Mouse (Mus musculus) adrenal gland, adult 2 months (tissue): Measurements from ENCODE around the gene Dnlz. TPM values are rescaled to one million over a fixed set of nuclear protein-coding genes. Genes with fewer than 3 reads are reported as not detected.
A peak's percentile ranks its signal among the peaks of the same experiment; 100 is the strongest.

Experiments
- DNase-seq: peaks from one replicate; pipeline ENCODE4 v3.0.0; 2021
- polyA plus RNA-seq: library from polyadenylated mRNA; depleted of rRNA; stranded (reverse); fragments of >200 nt; gene quantifications from 2 replicates; pipeline ENCODE4 v1.2.3, GENCODE M21; 2012; rRNA removed
- total RNA-seq, 2 experiments: library from RNA; stranded (reverse); gene quantifications; 2 replicates each; pipeline ENCODE4 v1.2.3; 2021

The Dnlz gene
- total and polyA plus RNA-seq, 3 experiments: 20.6 to 31.1 (median 25.6) TPM

DNA sequence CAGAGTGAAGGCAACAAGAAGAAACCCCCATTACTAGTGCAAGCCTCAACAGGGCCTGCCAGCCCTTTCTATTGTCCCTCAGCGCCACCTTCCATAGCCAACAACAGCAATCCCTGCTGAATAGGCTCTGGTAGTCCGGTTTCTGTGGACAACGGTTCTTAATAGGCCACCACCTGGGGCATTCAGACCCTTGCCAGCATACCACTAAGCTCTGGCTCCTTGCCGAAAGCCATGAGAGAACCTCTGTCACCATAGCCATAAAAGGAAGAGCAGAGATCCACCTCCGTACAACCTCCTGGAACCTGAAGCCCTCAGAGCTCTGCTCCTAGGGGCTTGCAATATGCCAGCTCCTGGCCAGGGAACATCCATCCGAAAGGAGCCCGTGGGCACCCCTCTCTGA, 52.6 kb downstream of the Dnlz start:
- no peak for DNase-seq

DNA sequence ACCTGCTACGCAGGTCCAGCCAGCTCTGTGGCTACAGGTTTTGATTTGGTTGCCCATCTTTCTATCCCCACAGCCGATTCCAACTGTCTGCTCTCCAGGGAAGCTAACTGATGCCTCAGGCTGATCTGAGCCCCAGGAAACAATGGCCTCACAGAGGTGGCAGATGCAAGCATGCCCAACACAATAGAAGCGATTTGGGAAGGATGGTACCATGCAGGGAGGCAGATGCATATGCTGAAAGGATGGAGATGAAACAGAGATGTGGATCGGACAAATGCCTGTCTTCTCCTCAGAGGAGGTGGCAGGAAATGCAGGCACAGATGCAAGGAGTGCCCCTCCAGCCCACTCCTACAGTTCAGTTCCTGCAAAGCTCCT, 53.1 kb downstream of the Dnlz start:
- DNase-seq: no peak

DNA sequence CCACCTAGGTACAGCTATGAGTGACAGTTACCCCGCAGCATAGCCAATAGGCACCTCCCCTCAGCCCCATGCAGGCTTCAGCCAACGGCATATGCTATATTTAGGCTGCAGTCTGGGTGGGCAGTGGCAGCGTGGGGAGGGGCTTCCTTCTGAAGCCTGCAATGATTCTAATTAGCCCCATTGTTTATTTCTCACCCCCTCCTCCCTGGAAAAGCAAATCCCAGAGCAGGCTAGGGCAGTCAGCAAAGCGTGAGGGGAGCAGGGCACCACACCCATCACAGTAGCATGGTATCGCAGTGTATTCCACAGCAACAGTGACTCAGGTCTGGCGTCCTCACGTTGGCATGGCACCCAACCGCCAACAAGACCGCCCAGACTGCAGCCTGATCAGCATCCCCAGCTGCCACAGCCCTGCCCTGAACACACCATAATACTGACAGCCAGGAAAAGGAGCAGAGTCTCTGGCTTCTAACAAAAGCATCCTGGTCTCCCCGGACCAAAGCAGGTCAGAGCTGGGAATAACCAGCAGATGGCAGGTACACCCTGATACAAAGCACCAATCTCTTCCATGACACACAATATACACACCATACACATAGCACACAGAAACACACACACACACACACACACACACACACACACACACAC, 53.6 kb downstream of the Dnlz start:
- DNase-seq: peak; percentile 59

Other genes starting within 250 kb of the Dnlz start
- gene Nacc2, start 228.9 kb downstream of the Dnlz start, total RNA-seq: 10 to 100 TPM; 36.1 to 52.3 TPM
- 69.8 and 94.3 TPM in 2 replicates for gene Nacc2, start 228.9 kb downstream of the Dnlz start, polyA plus RNA-seq
- gene Lhx3, start 143.8 kb downstream of the Dnlz start, total RNA-seq: 1 to 10 TPM in 1 of 2 experiments, not detected in 1; 2.6 TPM
- gene Lhx3, start 143.8 kb downstream of the Dnlz start, polyA plus RNA-seq: 0.84 and 1.4 TPM in 2 replicates
- 10 to 100 TPM; 16.6 to 22.5 TPM for gene Qsox2, start 114.6 kb downstream of the Dnlz start, total RNA-seq
- gene Qsox2, start 114.6 kb downstream of the Dnlz start, polyA plus RNA-seq: 24.3 and 25.4 TPM in 2 replicates
- 1 to 10 TPM in 1 of 2 experiments, under 1 TPM in 1; 0.58 to 1.0 TPM for gene Ccdc187, start 57.6 kb downstream of the Dnlz start, total RNA-seq
- gene Ccdc187, start 57.6 kb downstream of the Dnlz start, polyA plus RNA-seq: 0.51 and 0.83 TPM in 2 replicates
- 10 to 100 TPM in 1 of 2 experiments, 1 to 10 TPM in 1; 9.4 to 14.9 TPM for gene Gpsm1, start 36.6 kb downstream of the Dnlz start, total RNA-seq
- 20.0 and 24.1 TPM in 2 replicates for gene Gpsm1, start 36.6 kb downstream of the Dnlz start, polyA plus RNA-seq
- gene Card9, start 8.8 kb upstream of the Dnlz start, total RNA-seq: 1 to 10 TPM; 1.3 to 1.7 TPM
- gene Card9, start 8.8 kb upstream of the Dnlz start, polyA plus RNA-seq: 4.9 and 5.0 TPM in 2 replicates
- gene Snapc4, start 28.5 kb upstream of the Dnlz start, total RNA-seq: 10 to 100 TPM; 19.1 to 23.3 TPM
- 42.8 and 55.3 TPM in 2 replicates for gene Snapc4, start 28.5 kb upstream of the Dnlz start, polyA plus RNA-seq
- 100 to 1,000 TPM in 1 of 2 experiments, 10 to 100 TPM in 1; 95.6 to 121 TPM for gene Entr1, start 37.2 kb upstream of the Dnlz start, total RNA-seq
- 93.3 TPM in 2 replicates for gene Entr1, start 37.2 kb upstream of the Dnlz start, polyA plus RNA-seq
- gene Pmpca, start 37.2 kb upstream of the Dnlz start, total RNA-seq: 100 to 1,000 TPM; 144 to 148 TPM
- 50.1 and 79.3 TPM in 2 replicates for gene Pmpca, start 37.2 kb upstream of the Dnlz start, polyA plus RNA-seq
- 10 to 100 TPM; 17.2 to 18.0 TPM for gene Inpp5e, start 57.1 kb upstream of the Dnlz start, total RNA-seq
- 35.2 and 36.2 TPM in 2 replicates for gene Inpp5e, start 57.1 kb upstream of the Dnlz start, polyA plus RNA-seq
- gene Sec16a, start 93.1 kb upstream of the Dnlz start, total RNA-seq: 10 to 100 TPM; 46.4 to 70.8 TPM
- gene Sec16a, start 93.1 kb upstream of the Dnlz start, polyA plus RNA-seq: 70.1 and 84.9 TPM in 2 replicates
- 10 to 100 TPM; 17.6 to 21.1 TPM for gene Notch1, start 164.6 kb upstream of the Dnlz start, total RNA-seq
- 37.1 and 49.2 TPM in 2 replicates for gene Notch1, start 164.6 kb upstream of the Dnlz start, polyA plus RNA-seq
- 100 to 1,000 TPM in 1 of 2 experiments, 10 to 100 TPM in 1; 71.2 to 146 TPM for gene Egfl7, start 227.9 kb upstream of the Dnlz start, total RNA-seq
- 355 and 444 TPM in 2 replicates for gene Egfl7, start 227.9 kb upstream of the Dnlz start, polyA plus RNA-seq
- gene Gm20532, start 234.5 kb upstream of the Dnlz start, total RNA-seq: not detected
- not detected in 2 replicates for gene Gm20532, start 234.5 kb upstream of the Dnlz start, polyA plus RNA-seq